Mouse (Mus musculus): ENCODE results near the gene Mt3.
"Not testable (repeated sequence)": the region's sequence is repeated elsewhere in the genome, so short reads cannot be mapped to it uniquely, and the experiment has no call there.

Mt3 gene

GRCm38 (mm10) chr8:94152513-94153300 is at the start of gene Mt3:
Gene Mt3 (plus strand): TSS chr8:94152607.
- peak; percentile 86 for DNase-seq

- DNase-seq: peak; percentile 33
Observed at GRCm38 (mm10) chr8:94104146-94104545, 48.3 kb upstream of the Mt3 start.

GRCm38 (mm10) chr8:94107871-94108270 is 44.5 kb upstream of the Mt3 start:
- DNase-seq: no peak

- DNase-seq: no peak
Observed at GRCm38 (mm10) chr8:94109396-94109795, 43.0 kb upstream of the Mt3 start.

- DNase-seq: no peak
Observed at GRCm38 (mm10) chr8:94109835-94110234, 42.6 kb upstream of the Mt3 start.

- DNase-seq: no peak
Observed at GRCm38 (mm10) chr8:94110526-94111177, 41.8 kb upstream of the Mt3 start.

- no peak for DNase-seq
Observed at GRCm38 (mm10) chr8:94113435-94113834, 39.0 kb upstream of the Mt3 start.

GRCm38 (mm10) chr8:94113972-94114371 is 38.4 kb upstream of the Mt3 start:
- DNase-seq: no peak

GRCm38 (mm10) chr8:94118776-94119430 is 33.5 kb upstream of the Mt3 start:
- DNase-seq: peak; percentile 84

GRCm38 (mm10) chr8:94121625-94122024 is 30.8 kb upstream of the Mt3 start:
- no peak for DNase-seq

- peak; percentile 76 for DNase-seq
Observed at GRCm38 (mm10) chr8:94122711-94123468, 29.5 kb upstream of the Mt3 start.

- no peak for DNase-seq
Observed at GRCm38 (mm10) chr8:94127711-94128110, 24.7 kb upstream of the Mt3 start.

GRCm38 (mm10) chr8:94129133-94129789 is 23.1 kb upstream of the Mt3 start:
- DNase-seq: no peak

- no peak for DNase-seq
Observed at GRCm38 (mm10) chr8:94130126-94130525, 22.3 kb upstream of the Mt3 start.

- DNase-seq: no peak
Observed at GRCm38 (mm10) chr8:94132096-94132495, 20.3 kb upstream of the Mt3 start.

- DNase-seq: not testable (repeated sequence)
Observed at GRCm38 (mm10) chr8:94134601-94135000, 17.8 kb upstream of the Mt3 start.

GRCm38 (mm10) chr8:94135556-94135955 is 16.9 kb upstream of the Mt3 start:
- DNase-seq: no peak

GRCm38 (mm10) chr8:94136192-94136591 is 16.2 kb upstream of the Mt3 start:
- DNase-seq: no peak

GRCm38 (mm10) chr8:94136933-94137332 is 15.5 kb upstream of the Mt3 start, which contains the start of gene Mt4:
Gene Mt4 (plus strand): TSS chr8:94137197.
- no peak for DNase-seq

- no peak for DNase-seq
Observed at GRCm38 (mm10) chr8:94140266-94140795, 12.1 kb upstream of the Mt3 start.

GRCm38 (mm10) chr8:94148236-94148635 is 4.2 kb upstream of the Mt3 start:
- DNase-seq: peak; percentile 56

- DNase-seq: no peak
Observed at GRCm38 (mm10) chr8:94150925-94151324, 1.5 kb upstream of the Mt3 start.

All from layer of hippocampus, adult 9-11 months (tissue).